Mouse (Mus musculus) kidney, adult 2 months (tissue): Measurements from ENCODE around the gene Sun3.

Experiments used
- CTCF ChIP-seq: fragments of 200-500 bp; conservative IDR thresholded peaks from 2 replicates; pipeline ENCODE4 v1.5.1; 2011; ENCODE audit warnings: low read depth, mild to moderate bottlenecking, control low read depth, low read length, moderate library complexity, mixed read lengths; ENCODE audit not compliant: insufficient read depth, insufficient read length
- POLR2A ChIP-seq: fragments of 200-500 bp; IDR thresholded peaks from one replicate; pipeline ENCODE4 v1.6.1; 2011; ENCODE audit warnings: low read depth, low read length, control low read depth

DNA sequence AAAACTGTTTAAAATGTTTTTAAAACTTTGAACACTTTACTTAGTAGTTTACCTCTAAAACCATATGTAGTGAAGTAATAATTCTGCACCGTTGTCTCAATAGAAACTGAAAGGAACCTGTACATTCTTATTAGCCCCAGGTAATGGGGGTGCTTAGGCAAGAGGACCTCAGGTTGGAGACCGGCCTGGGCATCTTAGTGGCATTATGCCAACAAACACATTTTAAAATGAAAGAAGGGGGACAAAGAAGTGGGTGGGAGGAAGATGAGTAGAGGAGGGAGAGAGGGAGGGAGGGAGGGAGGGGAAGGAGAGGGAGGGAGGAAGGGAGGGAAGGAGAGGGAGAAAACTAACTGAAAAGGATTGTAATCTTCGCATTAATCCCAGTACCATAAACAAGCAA, 37.4 kb downstream of the Sun3 start:
- TF ChIP-seq CTCF, result no peak
- no peak for TF ChIP-seq POLR2A
